17 mouse cellular contexts compared by ENCODE assay signal in the genomic region with DNA sequence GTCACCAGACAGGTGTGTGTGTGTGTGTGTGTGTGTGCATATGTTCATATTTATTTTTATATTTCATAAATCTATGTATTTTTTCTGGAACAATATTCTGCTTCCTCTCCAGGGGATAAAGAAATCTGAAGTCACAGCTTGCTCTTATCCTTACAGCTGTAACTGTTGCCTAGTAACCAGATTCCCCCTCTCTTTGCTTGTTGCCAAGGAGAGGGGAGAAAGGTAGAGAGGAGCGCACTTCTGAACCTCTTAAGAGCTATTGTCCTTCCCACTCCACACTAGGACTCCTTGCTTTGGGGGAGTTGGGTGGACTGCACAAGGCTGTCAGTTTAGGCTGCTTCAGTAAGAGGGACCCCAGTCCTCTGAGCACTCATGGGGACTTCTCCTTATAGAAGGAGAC. TPM values are rescaled to one million over a fixed set of nuclear protein-coding genes. Genes with fewer than 3 reads are reported as not detected.
DNase-seq lines count a peak whose midpoint lies in the region; ATAC-seq lines count a peak whose summit lies in the region.
"Had no signal": no experiment of that assay in that cellular context is flagged by ENCODE, and none has a peak within 500 bp of the region (broad histone marks: within the 10 kb centered on the region; RNA-seq: fewer than 3 reads in every experiment).

No protein-coding gene starts in this region.

- H3K27me3 ChIP-seq in hindbrain, embryonic 13.5 days = no peaks in the 10 kb centered on the region
- no peaks in the 10 kb centered on the region for H3K27me3 ChIP-seq in hindbrain, embryonic 10.5 days (ENCODE audit: insufficient read depth, poor library complexity, severe bottlenecking)
- no peaks in the 10 kb centered on the region for H3K27me3 ChIP-seq in forebrain, embryonic 14.5 days (replicated peaks; ENCODE audit: control insufficient read depth, insufficient read depth, low read length)
- no peaks in the 10 kb centered on the region for H3K27me3 ChIP-seq in midbrain, embryonic 15.5 days (replicated peaks)
- H3K27me3 ChIP-seq in heart, embryonic 12.5 days (replicated peaks) = no peaks in the 10 kb centered on the region
- H3K27me3 ChIP-seq: Patski had no signal

- 12% methylated on average over 1 of the region's 1 CpGs for WGBS in hindbrain, embryonic 13.5 days
- 45% methylated on average over 1 of the region's 1 CpGs for WGBS in hindbrain, embryonic 10.5 days
- 19% methylated on average over 1 of the region's 1 CpGs for WGBS in forebrain, embryonic 14.5 days
- WGBS in midbrain, embryonic 15.5 days = 0% methylated on average over 1 of the region's 1 CpGs
- WGBS in heart, embryonic 12.5 days = 76% methylated on average over 1 of the region's 1 CpGs

- H3K27ac ChIP-seq in hindbrain, embryonic 13.5 days = peak overlapping the region; percentile 63
- H3K27ac ChIP-seq in hindbrain, embryonic 10.5 days = no peak overlapping the region
- peak overlapping the region; percentile 74; the same call in 1 of the 2 replicates for H3K27ac ChIP-seq in forebrain, embryonic 14.5 days (ENCODE audit: low read depth, low read length)
- H3K27ac ChIP-seq in midbrain, embryonic 15.5 days = peak overlapping the region; percentile 84
- no peak overlapping the region for H3K27ac ChIP-seq in heart, embryonic 12.5 days (ENCODE audit: poor library complexity, severe bottlenecking)
- H3K27ac ChIP-seq: liver, embryonic 14.5 days; stomach, postnatal 0 days had no signal

- no peaks in the 10 kb centered on the region for H3K9me3 ChIP-seq in hindbrain, embryonic 13.5 days
- no peaks in the 10 kb centered on the region for H3K9me3 ChIP-seq in hindbrain, embryonic 10.5 days
- H3K9me3 ChIP-seq in forebrain, embryonic 14.5 days (replicated peaks; ENCODE audit: control insufficient read depth, low read length) = no peaks in the 10 kb centered on the region
- H3K9me3 ChIP-seq in midbrain, embryonic 15.5 days = no peaks in the 10 kb centered on the region
- no peaks in the 10 kb centered on the region for H3K9me3 ChIP-seq in heart, embryonic 12.5 days (replicated peaks)

- no peak overlapping the region for H3K9ac ChIP-seq in hindbrain, embryonic 13.5 days
- H3K9ac ChIP-seq in forebrain, embryonic 14.5 days (ENCODE audit: low read length) = no peak overlapping the region
- H3K9ac ChIP-seq in midbrain, embryonic 15.5 days = no peak overlapping the region
- no peak overlapping the region for H3K9ac ChIP-seq in heart, embryonic 12.5 days
- H3K9ac ChIP-seq: liver, embryonic 14.5 days had no signal

- no peak for DNase-seq in hindbrain, embryonic 10.5 days (ENCODE audit: low spot score)
- DNase-seq in R1 (ENCODE audit: low read depth, low spot score) = peak; percentile 17
- peak; percentile 70 for DNase-seq in forebrain, embryonic 14.5 days (ENCODE audit: low spot score)
- no peak for DNase-seq in right cerebral cortex, adult 18-20 months
- DNase-seq: B cell, adult 2 months; cerebellum, adult 2 months; kidney, adult 8-10 months; kidney, postnatal 4 days had no signal

- peaks cover 12% of the 10 kb centered on the region for H3K4me1 ChIP-seq in hindbrain, embryonic 13.5 days (replicated peaks)
- H3K4me1 ChIP-seq in hindbrain, embryonic 10.5 days (replicated peaks) = peaks cover 13% of the 10 kb centered on the region
- H3K4me1 ChIP-seq in forebrain, embryonic 14.5 days (ENCODE audit: control insufficient read depth, insufficient read depth, low read length) = no peaks in the 10 kb centered on the region
- peaks cover 25% of the 10 kb centered on the region for H3K4me1 ChIP-seq in midbrain, embryonic 15.5 days
- 0 out of 2 replicates have a peak, but pooled peaks cover 4% of the 10 kb centered on the region for H3K4me1 ChIP-seq in heart, embryonic 12.5 days (replicated peaks)

- peak overlapping the region; percentile 34 for H3K4me2 ChIP-seq in hindbrain, embryonic 13.5 days
- peak overlapping the region; percentile 25; the same call in 1 of the 2 replicates for H3K4me2 ChIP-seq in forebrain, embryonic 14.5 days (ENCODE audit: low read length)
- H3K4me2 ChIP-seq in midbrain, embryonic 15.5 days = peak overlapping the region; percentile 51
- no peak overlapping the region for H3K4me2 ChIP-seq in heart, embryonic 12.5 days

- peak overlapping the region; percentile 2 for H3K4me3 ChIP-seq in hindbrain, embryonic 13.5 days
- no peak overlapping the region for H3K4me3 ChIP-seq in hindbrain, embryonic 10.5 days
- no peak overlapping the region for H3K4me3 ChIP-seq in forebrain, embryonic 14.5 days (ENCODE audit: low read depth, low read length)
- peak overlapping the region; percentile 30 for H3K4me3 ChIP-seq in midbrain, embryonic 15.5 days
- H3K4me3 ChIP-seq in heart, embryonic 12.5 days = no peak overlapping the region

- peak; percentile 83 for ATAC-seq in hindbrain, embryonic 13.5 days (ENCODE audit: low FRiP score)
- ATAC-seq in forebrain, embryonic 14.5 days = peak; percentile 73; the same call in 1 of the 2 replicates
- peak; percentile 93 for ATAC-seq in midbrain, embryonic 15.5 days (replicated peaks)
- ATAC-seq in heart, embryonic 12.5 days (ENCODE audit: insufficient number of reproducible peaks, low FRiP score) = no peak
- no peak for ATAC-seq in monocyte, adult 5-6 weeks (replicated peaks; ENCODE audit: insufficient number of reproducible peaks, low FRiP score, low TSS enrichment, poor library complexity, severe bottlenecking)
- ATAC-seq: Patski had no signal

- no peaks in the 10 kb centered on the region for H3K36me3 ChIP-seq in hindbrain, embryonic 13.5 days
- H3K36me3 ChIP-seq in hindbrain, embryonic 10.5 days = no peaks in the 10 kb centered on the region
- no peaks in the 10 kb centered on the region for H3K36me3 ChIP-seq in forebrain, embryonic 14.5 days (ENCODE audit: control insufficient read depth, insufficient read depth, low read length)
- no peaks in the 10 kb centered on the region for H3K36me3 ChIP-seq in midbrain, embryonic 15.5 days (replicated peaks)
- no peaks in the 10 kb centered on the region for H3K36me3 ChIP-seq in heart, embryonic 12.5 days

RNA-seq across cellular contexts. Expression of gene Trank1, which starts 40.1 kb away (rescaled TPM):
- polyA plus RNA-seq in hindbrain, embryonic 13.5 days (2015; fragmentation: Nextera tagmentation; extraction: Ambion mirVana) = 4.3 TPM in 2 replicates
- 0.05 and 0.20 TPM in 2 replicates for polyA plus RNA-seq in hindbrain, embryonic 10.5 days (2016; fragmentation: Nextera tagmentation; extraction: Ambion mirVana)
- 5.9 and 8.5 TPM in 2 replicates for polyA plus RNA-seq in forebrain, embryonic 14.5 days (2014; fragmentation: Nextera tagmentation; extraction: Ambion mirVana)
- 13.9 and 15.8 TPM in 2 replicates for polyA plus RNA-seq in midbrain, embryonic 15.5 days (2015; fragmentation: Nextera tagmentation; extraction: Ambion mirVana)
- 0.03 and 0.27 TPM in 2 replicates for polyA plus RNA-seq in heart, embryonic 12.5 days (2016; fragmentation: Nextera tagmentation; extraction: Ambion mirVana)
- total RNA-seq in monocyte, adult 5-6 weeks (2017) = 0.10 to 0.19 TPM in 2 of 3 replicates, not detected in the other
- total RNA-seq: hematopoietic stem cell, adult 5-6 weeks had no signal
- polyA plus RNA-seq: spleen, adult 2 months had no signal

Comparison
In these comparisons a context has a peak if more than half of its experiments do, and no peak if none do; other contexts are left out.
1. H3K27ac ChIP-seq: peak in hindbrain, embryonic 13.5 days (single experiment), forebrain, embryonic 14.5 days (single experiment) and midbrain, embryonic 15.5 days (single experiment); none in hindbrain, embryonic 10.5 days (single experiment) and heart, embryonic 12.5 days (single experiment).
2. H3K4me3 ChIP-seq: peak in hindbrain, embryonic 13.5 days (single experiment) and midbrain, embryonic 15.5 days (single experiment); none in hindbrain, embryonic 10.5 days (single experiment), forebrain, embryonic 14.5 days (single experiment) and heart, embryonic 12.5 days (single experiment).
3. ATAC-seq: peak in hindbrain, embryonic 13.5 days (single experiment), forebrain, embryonic 14.5 days (single experiment) and midbrain, embryonic 15.5 days (single experiment); none in heart, embryonic 12.5 days (single experiment) and monocyte, adult 5-6 weeks (single experiment).
4. DNase-seq: peak in R1 (single experiment) and forebrain, embryonic 14.5 days (single experiment); none in hindbrain, embryonic 10.5 days (single experiment) and right cerebral cortex, adult 18-20 months (single experiment).